Mouse (Mus musculus): Measurements from ENCODE around the gene Slc17a2.
"Not testable (repeated sequence)": the region's sequence is repeated elsewhere in the genome, so short reads cannot be mapped to it uniquely, and the experiment has no call there.

Gene Slc17a2

DNA sequence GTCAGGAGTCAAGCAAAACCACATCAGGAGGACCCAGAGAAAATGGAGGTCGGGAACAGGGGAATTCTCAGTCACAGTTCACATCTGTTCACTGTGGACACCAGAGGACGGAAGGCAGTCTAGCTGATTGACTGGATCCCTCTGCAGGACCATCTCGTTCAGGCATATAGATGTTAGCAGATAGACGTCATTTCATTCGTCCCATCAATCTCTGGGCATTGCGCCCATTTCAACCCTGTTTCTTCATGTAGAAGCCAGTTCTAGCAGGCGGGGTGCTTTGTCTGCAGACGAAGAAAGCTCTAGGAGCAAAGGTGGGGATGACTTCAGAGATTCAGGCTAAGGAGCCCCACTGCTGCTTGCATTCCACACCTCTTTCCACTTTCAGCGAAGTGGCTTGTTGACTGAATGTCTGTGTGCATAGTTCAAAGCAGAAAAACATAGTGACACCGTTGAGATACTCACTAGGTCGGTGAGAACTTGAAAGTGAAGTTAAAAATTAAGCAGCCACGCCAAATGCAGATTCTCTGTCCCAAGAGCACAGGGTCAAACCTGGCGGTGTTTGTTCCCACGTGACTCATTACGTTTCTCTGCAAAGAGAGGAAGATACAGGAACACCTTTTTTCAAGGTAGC lies at the start of gene Slc17a2:
Gene Slc17a2 (plus strand): TSS at position 572 of the 631 bp plus-strand sequence.
- DNase-seq = no peak

DNA sequence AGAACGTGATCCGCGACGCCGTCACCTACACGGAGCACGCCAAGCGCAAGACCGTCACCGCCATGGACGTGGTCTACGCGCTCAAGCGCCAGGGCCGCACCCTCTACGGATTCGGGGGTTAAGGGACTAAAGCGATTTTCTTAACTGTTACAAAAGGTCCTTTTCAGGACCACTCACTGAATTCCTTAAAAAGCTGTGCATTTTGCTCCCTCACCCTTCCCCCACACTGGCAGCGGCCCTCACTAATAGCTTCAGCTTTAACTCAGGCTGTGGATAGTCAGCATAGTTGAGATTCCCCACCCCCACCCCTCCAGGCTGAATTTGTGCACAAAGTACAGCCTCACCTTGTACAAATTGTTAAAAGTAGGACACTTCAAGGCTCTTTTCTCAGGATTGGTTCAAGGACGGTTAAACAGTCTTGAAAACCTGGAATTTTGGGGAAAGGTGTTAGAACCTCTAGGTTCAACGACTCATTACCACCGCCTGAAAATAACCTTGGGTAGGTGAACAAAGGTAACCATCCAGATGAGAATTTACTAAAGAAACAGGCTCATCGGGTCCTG lies 49.5 kb upstream of the Slc17a2 start:
- no peak for DNase-seq

DNA sequence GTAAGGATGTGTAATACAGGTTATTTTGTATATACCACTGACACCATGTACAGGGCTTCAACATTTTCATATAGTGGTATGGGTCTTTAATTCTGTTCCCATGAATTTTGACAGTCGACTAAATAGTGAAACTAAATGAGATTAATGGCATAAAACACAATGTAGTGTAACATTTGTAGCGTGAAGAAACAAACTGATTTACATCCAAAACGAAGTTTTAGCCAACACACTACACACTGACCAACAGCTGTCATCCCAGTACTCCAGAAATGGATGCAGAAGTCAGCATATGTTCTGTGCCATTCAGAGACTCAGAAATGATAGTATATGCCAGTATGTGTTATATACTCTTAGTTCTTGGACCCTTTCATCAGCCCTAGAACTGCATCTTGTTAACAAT lies 48.9 kb upstream of the Slc17a2 start:
- no peak for DNase-seq

DNA sequence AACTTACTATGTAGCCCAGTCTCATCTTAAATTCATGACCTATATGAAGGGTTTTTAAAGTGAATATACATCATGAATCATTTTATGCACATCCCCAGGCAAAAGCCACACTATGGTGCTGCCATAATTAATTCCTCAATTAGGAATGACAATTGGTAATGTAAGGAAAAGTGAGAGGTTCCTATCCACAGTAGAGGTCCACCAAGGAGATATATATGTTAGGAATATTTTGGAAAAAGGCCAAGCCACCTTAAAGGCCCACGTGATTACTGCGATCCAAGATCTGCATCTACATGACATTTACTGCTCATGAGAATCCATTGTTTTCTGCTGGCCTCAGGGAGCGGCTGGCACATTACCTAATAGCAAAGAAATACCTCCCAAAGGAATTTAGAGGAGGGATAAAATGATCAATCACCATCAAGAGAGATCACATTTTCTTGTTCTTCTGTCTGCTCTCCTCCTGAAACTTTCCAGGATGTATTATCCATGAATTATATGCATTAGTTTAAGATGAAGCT lies 47.5 kb upstream of the Slc17a2 start:
- DNase-seq = no peak

DNA sequence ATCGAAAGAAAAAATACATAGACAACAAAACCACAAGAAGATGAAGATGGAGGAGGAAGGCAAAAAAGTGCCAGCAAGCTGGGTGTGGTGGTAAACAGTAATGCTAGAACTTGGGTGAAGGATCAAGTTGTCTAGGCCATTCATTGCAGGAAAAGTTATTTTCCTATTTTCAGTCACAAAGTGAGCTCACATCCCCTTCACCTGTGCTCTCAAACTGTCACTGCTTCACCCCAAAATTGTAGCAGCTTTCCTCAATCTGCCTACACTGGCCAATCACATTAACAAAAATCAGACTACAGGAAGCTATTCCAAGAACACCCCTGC lies 46.9 kb upstream of the Slc17a2 start:
- no peak for DNase-seq

DNA sequence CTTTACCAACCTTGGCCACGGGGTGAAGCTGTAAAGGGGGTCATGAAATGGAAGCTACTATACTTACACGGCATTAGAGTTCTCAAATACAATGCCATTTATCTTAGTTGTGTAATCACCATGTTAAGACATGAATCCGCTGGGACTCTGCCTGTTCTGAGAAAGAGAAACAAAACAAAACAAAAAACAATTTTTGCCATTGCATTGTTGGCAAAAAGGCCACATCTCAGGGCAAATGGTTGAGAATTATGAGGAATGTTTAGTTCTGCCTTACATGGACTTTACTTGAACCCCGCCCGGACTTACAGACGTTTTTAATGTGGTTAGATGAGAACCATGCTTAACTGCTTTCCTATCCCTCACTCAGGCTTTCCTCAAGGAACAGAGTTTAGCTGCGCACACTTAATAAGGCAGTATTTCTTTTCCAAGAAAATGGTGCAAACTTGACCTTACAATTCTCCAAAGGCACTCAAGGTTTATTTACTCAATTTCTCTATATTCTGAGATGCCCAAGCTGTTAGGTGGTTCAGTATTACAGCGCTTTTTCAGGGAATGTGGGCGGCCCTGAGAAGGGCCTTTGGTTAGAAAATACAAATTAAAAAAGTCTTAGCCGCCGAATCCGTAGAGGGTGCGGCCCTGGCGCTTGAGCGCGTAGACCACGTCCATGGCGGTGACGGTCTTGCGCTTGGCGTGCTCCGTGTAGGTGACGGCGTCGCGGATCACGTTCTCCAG lies 46.4 kb upstream of the Slc17a2 start:
- DNase-seq = peak; percentile 46 to 58

DNA sequence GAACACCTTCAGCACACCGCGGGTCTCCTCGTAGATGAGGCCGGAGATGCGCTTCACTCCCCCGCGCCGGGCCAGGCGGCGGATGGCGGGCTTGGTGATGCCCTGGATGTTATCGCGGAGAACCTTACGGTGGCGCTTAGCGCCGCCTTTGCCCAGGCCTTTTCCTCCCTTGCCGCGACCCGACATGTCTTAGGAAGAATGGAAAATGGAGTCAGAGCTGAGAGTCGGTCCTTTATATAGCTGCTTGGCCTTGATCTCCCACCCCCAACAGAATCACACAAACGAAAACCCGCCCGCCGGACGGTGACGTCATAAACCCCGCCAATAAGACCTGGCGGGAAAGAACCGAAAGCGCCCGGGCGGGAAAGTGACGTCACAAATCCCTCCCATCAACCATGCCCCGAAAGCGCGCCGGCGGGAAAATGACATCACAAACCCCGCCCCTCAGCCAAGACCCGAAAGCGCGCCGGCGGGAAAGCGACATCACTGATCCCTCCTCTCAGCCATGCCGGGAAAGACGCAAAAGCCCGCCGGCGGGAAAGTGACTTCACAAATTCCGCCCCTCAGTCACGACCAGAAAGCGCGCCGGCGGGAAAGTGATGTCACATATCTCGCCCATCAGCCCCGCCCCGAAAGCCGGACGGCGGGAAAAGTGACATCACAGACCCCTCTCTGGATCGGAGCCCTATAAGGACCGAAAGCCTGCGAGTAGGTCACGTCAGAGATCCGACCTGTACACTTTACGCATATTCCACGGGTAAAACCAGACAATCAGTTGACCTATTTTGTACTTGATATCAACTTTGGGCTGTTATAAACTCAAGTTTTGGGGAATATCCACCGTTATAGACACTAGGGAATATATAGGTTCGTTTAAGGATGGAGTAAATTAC lies 45.6 kb upstream of the Slc17a2 start, which contains the start of gene Hist1h4a:
Gene Hist1h4a (minus strand): TSS at position 259 of the 893 bp plus-strand sequence.
- DNase-seq = peak; percentile 99

DNA sequence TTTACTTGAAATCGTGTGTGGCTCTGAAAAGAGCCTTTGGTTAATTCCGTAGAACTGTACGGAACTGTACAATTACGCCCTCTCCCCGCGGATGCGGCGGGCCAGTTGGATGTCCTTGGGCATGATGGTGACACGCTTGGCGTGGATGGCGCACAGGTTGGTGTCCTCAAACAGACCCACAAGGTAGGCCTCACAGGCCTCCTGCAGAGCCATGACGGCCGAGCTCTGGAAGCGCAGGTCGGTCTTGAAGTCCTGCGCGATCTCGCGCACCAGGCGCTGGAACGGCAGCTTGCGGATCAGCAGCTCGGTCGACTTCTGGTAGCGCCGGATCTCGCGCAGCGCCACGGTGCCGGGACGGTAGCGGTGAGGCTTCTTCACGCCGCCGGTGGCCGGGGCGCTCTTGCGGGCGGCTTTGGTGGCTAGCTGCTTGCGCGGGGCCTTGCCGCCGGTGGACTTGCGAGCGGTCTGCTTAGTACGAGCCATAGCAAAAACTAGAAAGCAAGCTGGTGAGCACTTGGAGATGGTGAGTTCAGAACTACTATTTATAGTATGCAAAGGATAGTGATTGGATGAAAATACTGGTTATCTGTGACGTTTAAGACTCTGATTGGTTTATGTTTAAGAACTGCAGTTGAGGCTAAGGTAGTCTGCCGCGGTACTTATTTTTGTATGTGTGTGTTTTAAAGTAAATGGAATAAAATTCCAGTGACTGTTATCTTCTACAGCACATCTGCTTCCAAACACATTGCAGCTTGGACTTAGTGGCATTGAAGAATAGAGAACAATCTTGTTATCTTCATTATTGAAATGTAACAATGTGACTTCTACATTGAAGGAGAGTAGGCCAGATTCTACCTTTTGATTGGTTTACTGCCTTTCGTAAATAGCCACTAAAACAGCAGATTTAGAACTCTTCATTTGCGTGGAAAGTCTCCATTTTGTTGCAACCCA lies 44.6 kb upstream of the Slc17a2 start, which contains the start of gene Hist1h3a:
Gene Hist1h3a (minus strand): TSS at position 516 of the 951 bp plus-strand sequence.
- peak; percentile 76 for DNase-seq

DNA sequence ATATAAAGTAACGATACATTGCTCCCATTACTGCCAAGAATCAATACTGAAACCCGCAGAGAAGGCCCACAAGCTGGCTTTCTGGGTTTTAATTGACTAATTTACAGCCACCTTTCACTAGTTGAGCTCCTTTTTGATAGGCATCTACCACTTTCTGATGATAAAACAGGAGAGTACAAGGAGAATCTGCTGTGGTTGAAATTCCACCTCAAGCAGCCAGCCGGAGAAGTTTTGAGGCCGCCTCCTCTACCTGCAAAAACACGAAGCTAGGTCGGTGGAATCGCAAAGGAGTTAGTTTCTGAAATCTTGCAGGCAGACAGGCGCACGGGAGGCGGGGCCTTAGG lies 43.6 kb upstream of the Slc17a2 start:
- DNase-seq = no peak

DNA sequence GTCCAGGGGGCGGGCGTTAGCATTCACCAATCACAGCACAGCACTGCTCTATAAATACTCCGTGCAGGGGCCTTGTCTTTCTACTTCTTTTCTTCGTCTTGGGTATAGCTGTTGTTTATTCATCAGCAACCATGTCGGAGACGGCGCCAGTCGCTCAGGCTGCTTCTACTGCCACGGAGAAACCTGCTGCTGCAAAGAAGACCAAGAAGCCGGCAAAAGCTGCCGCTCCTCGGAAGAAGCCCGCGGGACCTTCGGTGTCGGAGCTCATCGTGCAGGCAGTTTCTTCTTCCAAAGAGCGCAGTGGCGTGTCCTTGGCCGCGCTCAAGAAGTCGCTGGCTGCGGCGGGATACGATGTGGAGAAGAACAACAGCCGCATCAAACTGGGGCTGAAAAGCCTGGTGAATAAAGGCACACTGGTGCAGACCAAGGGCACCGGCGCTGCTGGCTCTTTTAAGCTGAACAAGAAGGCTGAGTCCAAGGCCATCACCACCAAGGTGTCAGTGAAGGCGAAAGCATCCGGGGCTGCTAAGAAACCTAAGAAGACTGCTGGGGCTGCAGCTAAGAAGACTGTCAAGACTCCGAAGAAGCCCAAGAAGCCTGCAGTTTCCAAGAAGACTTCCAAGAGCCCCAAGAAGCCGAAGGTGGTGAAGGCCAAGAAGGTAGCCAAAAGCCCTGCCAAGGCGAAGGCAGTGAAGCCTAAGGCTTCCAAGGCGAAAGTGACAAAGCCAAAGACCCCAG lies 43.0 kb upstream of the Slc17a2 start, which contains the start of gene Hist1h1a:
Gene Hist1h1a (plus strand): TSS at position 81 of the 738 bp plus-strand sequence.
- DNase-seq = peak; percentile 87 to 89

DNA sequence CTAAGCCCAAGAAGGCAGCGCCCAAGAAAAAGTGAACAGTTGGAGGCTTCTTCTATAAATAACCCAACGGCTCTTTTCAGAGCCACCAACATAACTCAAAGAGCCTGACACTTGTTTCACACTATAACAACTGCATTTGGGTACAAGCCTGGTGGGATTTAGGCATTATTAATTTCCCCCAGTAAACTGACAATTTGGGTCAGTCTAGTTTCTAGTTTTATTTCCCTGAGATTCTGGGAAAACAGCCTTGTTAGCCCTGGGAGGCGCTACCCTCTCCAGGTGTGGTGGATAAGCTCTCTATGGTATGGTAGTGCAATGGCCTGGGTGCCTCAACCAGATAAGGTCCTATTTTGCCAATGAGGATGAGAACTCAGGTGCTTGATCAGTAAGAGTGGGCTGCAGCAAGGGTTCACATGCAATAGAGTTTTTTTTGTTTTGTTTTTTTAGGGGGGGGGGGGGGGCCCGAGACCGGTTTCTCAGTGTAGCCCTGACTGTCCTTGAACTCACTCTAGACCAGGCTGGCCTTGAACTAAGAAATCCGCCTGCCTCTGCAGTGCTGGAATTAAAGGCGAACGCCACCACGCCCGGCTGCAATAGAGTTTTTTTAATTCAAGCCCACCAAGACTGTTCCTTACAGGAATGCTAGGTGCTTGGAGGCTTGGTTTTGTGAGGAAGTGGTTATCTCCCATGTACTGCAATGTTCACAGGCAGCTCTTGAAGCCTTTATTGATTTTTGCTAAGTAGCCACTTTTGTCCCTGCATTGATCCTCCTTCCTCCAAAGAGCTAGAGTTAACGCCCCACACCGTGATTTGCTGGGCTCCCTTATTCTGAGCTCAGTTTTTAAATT lies 42.2 kb upstream of the Slc17a2 start:
- DNase-seq = no peak

DNA sequence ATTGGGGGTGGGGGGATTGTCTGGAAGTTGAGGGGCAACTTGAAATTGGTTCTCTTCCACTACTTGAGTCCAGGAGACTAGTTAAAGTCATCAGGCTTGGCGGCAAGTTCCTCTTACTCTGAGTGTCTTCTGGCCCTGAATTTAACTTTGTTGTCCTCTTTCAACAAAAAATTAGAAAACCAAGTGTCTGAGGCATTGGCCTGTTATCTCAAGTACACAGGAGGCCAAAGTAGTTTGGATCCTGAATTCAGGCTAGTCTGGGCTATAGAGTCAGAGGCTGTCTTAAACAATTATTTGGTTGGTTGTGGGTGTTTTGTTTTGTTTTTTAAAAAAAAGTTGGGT lies 41.6 kb upstream of the Slc17a2 start:
- DNase-seq = no peak

DNA sequence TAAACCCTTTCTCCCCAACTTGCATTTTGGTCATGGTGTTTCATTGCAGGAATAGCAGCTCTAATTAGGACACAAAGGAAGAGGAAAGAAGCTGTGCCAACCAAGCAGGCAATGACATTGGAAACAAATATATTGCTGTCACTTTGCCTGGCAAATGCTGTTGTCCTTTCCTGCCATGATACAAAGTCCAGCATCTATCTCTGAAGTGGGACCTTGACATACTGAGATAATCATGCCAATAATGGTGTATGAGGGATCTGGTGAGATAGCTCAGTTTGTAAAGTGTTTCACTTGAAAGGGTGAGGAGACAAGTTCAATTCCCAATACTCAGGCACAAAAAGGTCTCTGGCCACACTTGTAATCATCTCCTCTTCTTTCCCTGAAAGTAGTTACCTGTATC lies 40.0 kb upstream of the Slc17a2 start:
- DNase-seq = no peak

DNA sequence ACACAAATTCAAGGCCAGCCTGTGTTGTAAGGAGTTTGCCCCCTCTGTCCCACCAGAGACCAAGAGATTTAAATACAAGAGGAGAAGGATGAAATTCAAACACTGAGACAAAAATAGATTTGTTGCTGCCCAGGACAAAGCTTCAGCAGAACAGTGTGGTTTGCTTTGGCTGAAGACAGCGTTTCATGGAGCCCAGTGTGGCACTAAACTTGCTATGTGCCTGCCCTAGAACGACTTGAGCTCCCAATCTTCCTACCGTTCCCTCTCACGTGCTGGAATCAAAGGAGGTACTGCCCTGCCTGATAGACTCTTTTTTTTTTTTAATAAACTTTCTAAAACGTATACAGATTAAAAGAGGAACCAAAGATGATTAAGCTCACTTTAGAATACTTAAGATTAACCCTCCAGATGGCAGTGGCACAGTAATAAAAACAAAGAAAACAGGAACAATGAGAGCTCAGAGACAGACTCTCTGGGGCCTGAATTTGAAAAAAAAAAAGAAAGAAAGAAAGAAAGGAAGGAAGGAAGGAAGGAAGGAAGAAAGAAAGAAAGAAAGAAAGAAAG lies 37.9 kb upstream of the Slc17a2 start:
- DNase-seq = no peak

DNA sequence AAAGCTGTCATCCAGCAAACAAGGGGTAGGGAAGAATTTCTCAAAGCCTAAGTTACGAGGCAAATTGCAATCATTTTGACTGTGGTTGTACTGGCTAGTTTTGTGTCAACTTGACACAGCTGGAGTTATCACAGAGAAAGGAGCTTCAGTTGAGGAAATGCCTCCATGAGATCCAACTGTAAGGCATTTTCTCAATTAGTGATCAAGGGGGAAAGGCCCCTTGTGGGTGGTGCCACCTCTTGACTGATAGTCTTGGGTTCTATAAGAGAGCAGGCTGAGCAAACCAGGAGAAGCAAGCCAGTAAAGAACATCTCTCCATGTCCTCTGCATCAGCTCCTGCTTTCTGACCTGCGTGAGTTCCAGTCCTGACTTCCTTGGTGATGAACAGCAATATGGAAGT lies 37.2 kb upstream of the Slc17a2 start, which contains the start of gene Trim38:
Gene Trim38 (plus strand): TSS at position 301 of the 400 bp plus-strand sequence.
- DNase-seq = not testable (repeated sequence)

DNA sequence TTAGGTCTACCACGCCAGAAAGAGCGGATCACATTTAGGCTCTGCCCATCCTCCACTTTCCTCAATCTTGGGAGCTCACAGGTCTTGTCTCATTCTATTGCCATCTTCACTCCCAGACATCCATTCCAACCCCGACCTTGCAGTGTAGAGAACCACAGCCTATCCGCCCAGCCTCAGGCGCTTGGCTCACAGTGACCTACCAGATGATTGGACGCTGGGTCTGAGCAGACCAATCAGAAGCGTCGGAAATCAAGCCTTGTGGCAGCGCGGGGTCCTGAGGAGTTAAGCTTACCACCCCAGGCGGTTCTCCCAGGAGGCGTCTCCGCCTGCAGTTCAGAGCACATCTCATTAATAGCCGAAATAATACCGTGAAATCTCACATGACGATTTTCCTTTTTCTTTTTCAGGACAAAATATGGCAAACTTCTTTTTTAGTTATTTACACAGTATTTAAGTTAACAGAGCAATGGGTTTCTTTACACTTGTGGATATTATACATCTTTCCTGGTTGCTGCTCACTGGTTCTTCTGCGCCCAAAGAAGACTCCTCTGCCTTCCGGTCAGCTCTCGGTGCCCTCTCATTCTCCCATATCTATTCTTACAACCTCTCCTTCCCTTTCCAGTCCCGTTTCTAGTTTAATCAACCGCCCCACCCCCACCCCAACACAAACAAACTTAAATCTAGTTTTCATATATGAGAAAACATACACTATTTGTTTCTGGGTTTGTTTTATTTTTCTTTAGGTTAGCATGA lies 34.1 kb upstream of the Slc17a2 start:
- DNase-seq = no peak

DNA sequence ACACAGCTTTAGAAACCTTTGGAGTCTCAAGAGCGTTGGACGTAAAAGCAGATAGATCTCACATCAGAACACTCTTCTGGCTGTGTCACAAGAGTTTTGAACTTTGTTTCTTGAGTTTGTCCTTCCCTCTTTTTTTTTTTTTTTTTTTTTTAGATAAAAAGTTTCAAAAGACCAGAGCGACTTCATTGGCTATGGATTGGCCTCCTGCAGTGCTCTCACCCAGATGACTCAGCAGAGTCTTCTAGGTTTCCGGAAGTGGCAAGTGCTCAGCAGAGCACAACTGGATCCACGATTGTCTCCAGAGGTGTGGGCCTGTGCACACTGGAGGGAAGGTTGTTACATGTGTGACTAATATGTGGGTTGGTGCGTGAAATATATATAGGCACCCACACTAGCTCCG lies 28.5 kb upstream of the Slc17a2 start:
- DNase-seq = no peak

DNA sequence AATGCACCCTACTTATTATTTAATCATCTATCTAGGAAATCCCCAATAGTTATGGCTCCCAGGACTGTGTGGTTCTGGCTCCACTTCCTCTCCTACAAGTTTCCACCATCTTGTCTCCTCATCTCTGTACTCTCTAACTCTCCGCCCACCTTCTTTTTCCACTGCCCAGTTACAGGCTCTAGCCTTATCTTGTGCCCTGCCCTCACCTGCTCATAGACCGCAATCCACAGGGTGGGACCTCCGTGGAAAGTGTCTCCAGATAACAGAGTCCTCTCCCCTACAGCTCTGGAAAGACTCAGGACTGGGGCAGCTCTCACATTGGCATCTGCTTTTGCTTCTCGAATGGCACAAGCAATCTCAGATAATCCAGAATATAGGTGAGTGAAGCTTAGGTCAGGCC lies 27.8 kb upstream of the Slc17a2 start:
- DNase-seq = no peak

DNA sequence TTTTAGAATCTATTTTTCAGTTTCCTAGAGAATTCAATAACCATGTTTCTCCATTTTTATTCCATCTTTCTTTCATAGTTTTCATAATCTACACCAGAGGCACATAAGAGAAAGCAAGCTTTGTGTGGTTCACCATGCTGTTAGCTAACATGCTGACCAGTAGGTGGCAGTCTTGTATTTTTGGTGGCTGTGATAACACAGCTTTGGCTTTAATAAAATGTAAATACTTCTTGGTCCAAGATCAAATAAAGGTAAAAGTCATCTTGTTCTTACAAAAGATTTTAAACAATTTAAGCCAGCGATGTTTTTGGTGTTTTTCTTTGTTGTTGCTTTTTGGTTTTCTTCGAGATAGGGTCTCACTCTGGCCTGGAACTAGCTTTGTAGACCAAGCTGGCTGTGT lies 14.3 kb upstream of the Slc17a2 start:
- peak; percentile 63 to 69 for DNase-seq

Measured in B cell, adult 2 months (primary cell).